Mouse (Mus musculus) lung, adult 2 months (tissue): ENCODE data around the gene Kbtbd12.

Experiments
- CTCF ChIP-seq: fragments of 200-500 bp; IDR thresholded peaks from 2 replicates; pipeline ENCODE4 v1.5.1; 2011; ENCODE audit warnings: mild to moderate bottlenecking, low read length, control low read depth; ENCODE audit not compliant: insufficient read depth
- POLR2A ChIP-seq: fragments of 200-500 bp; IDR thresholded peaks from 2 replicates; pipeline ENCODE4 v1.6.1; 2011; ENCODE audit warnings: low read depth, mild to moderate bottlenecking, control low read depth, low read length, borderline replicate concordance; ENCODE audit errors: extremely low read depth

DNA sequence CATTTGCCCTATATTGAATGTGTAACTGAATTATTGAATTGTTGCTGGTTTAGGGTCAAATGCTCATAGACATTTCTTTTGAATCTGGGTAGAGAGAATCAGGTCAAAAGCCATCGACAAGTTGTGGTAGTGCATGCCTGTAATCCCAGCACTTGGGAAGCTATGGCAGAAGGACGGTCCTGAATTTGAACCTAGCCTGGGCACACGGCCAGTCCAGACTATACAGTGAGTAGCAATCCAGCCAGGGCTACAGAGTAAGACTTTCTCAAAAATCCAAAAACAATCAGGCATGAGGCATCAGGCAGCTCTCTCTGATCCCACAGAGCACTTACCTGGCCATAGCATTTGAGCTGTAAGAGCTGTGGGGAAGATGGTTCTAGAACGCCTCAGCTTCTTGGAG is 47.5 kb downstream of the Kbtbd12 start:
- TF ChIP-seq POLR2A (no peak), CTCF (no peak)
